Mouse (Mus musculus): ENCODE results near the gene Fgg.

DNA sequence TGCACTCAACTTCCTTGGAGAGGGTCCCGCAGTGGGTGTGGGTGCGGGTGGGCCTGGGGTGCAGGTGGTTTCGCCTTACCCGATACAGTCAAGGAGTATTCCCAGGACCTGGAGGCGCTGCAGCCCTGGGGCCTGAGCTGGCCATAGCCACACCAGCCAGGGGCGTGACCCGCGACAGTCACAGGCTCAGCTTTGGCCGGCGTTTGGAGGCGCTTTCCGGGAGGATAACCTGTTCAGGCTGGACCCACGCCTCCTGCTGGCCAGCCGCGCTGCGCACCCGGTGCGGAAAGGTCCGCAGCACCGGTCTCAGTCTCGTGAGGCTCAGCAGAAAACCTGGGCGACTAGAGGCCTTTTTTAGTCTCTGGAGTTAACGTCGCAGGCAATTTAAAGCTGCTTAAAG, 12.2 kb upstream of the Fgg start:
- TF ChIP-seq MAFK (IDR thresholded peaks at IDR 0.05; ENCODE audit: insufficient read depth, low read depth, low read length) = no peak
- TF ChIP-seq CHD2 (IDR thresholded peaks at IDR 0.05; ENCODE audit: low read depth, low read length) = no peak
- no peak for TF ChIP-seq HCFC1 (IDR thresholded peaks at IDR 0.05; ENCODE audit: borderline replicate concordance, insufficient read depth, low read length)

All from ES-E14 (cell line).